Mouse (Mus musculus): ENCODE data around the gene Itpr2. TPM values are rescaled to one million over a fixed set of nuclear protein-coding genes. Genes with fewer than 3 reads are reported as not detected.

The Itpr2 gene
- polyA plus RNA-seq, 1 experiment from 2014 or later, result 138 TPM

GRCm38 (mm10) chr6:146114071-146114470 lies 388.0 kb downstream of the Itpr2 start:
- DNase-seq (ENCODE audit: low spot score), result no peak

- no peak for DNase-seq (ENCODE audit: low spot score)
Observed at GRCm38 (mm10) chr6:146113085-146113484, 388.9 kb downstream of the Itpr2 start.

GRCm38 (mm10) chr6:146112211-146112610 lies 389.8 kb downstream of the Itpr2 start:
- no peak for DNase-seq (ENCODE audit: low spot score)

GRCm38 (mm10) chr6:146111781-146112180 lies 390.2 kb downstream of the Itpr2 start:
- DNase-seq (ENCODE audit: low spot score), result no peak

DNA sequence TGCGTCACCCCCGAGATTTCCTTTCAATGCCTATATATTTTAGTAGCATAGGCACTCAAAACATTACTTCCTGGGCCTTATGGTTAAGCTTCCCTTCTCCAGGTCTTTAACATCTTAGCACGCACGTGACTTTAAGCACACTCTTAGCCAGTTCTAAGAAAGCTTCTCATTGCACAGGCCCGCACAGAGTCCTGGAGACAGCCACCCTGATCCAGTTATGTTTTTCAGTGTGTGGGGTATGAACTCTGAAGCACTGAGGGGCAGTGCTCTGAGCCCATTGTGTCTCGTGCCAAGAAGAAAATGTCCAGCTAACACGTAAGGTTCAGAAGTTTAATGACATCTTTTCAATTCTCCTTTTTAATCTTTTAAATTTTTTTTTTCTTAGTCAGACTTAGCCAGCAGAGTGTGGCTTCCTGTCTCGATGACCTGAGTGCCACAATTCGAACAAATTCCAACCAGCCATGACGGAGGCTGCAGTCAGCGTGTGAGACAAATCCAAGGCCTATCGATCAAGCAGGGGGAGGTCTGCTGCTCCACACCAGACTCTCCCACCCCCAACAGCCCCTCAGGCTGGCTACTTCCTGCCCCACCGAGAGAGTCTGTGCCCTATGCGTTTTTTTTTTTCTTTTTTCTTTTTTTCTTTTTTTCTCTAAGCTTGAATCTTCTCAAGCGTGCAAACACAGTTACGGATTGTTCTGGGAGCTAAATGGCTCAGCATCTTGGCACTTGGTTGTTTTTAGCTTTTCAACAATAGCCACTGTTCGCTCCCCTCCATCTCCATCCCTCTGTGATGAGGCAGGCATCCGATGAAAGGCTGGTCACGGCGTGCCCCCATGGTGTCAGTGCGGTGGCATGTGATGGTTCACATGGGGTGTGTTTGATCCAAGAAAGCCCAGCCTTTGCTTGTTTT lies 390.9 kb downstream of the Itpr2 start:
- no peak for DNase-seq (ENCODE audit: low spot score)

DNA sequence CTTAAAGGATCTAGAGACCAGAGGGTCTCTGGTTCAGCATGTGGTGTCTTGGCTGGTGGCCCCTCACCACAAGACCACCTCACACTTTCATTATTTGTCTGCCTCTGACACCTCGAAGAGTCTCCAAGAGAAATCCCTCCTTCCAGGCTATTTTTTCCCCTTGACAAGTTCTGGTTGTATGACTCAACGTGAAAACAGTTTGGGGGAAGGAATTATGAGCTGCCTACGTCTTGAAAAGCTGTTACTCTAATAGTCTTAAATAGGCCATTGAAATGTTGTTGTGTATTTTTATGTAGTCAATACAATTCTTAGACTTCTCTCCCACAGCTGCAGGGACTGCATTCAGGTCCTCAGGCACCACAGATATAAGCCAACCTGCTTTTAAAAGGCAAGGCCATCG lies 391.6 kb downstream of the Itpr2 start:
- no peak for DNase-seq (ENCODE audit: low spot score)

GRCm38 (mm10) chr6:146108695-146109094 lies 393.3 kb downstream of the Itpr2 start:
- no peak for DNase-seq (ENCODE audit: low spot score)

- no peak for DNase-seq (ENCODE audit: low spot score)
Observed at GRCm38 (mm10) chr6:146107117-146107832, 394.7 kb downstream of the Itpr2 start.

- no peak for DNase-seq (ENCODE audit: low spot score)
Observed at GRCm38 (mm10) chr6:146083056-146083961, 418.7 kb downstream of the Itpr2 start.

GRCm38 (mm10) chr6:146082476-146082875 lies 419.5 kb downstream of the Itpr2 start:
- DNase-seq (ENCODE audit: low spot score), result no peak

- no peak for DNase-seq (ENCODE audit: low spot score)
Observed at GRCm38 (mm10) chr6:146081578-146081977, 420.4 kb downstream of the Itpr2 start.

DNA sequence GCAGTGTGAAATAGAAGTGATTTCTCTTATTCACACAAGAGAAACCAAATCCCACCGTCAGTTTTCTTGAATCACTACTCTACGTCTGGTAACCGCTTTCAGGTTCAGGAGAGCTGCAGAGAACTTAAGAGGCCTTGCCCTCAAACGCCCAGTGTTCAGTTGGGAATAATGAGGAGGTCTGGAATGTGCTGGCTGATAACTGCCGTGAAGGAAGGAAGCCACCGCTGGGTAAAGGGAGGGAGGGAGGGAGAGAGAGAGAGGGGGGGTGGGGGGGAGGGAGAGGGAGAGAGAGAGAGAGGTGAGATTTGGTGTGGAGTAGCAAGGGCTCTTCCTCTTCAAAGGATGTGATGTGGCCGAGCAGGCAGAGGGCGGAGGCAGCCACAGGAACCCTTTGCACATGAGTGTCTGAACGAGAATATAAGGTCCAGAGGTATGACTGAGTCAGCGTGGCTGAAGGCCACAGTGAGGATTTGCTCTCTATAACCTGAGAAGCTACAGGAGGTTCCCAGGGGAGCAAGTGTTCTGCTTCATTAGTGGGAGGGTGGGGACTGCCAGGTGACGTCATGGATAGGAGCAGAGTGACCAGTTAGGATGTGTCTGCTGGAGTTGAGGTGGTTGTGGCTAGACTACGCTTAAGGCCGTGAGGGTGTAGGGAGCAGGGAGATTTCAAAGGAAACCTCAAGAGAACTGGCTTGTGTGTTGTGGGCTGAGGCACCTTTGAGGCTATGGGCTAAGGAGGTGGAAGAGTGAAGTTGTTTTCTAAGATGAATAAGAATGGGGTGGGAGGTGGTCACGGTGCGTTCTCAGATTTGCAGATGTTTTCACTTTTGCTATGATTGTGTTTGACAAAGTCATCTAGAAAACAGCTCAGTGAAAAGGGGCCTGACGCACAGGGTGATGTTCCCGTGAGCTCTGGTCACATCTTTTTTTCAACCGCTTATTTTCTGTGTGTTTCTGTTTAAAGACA lies 421.2 kb downstream of the Itpr2 start:
- peak; percentile 37 for DNase-seq (ENCODE audit: low spot score)

DNA sequence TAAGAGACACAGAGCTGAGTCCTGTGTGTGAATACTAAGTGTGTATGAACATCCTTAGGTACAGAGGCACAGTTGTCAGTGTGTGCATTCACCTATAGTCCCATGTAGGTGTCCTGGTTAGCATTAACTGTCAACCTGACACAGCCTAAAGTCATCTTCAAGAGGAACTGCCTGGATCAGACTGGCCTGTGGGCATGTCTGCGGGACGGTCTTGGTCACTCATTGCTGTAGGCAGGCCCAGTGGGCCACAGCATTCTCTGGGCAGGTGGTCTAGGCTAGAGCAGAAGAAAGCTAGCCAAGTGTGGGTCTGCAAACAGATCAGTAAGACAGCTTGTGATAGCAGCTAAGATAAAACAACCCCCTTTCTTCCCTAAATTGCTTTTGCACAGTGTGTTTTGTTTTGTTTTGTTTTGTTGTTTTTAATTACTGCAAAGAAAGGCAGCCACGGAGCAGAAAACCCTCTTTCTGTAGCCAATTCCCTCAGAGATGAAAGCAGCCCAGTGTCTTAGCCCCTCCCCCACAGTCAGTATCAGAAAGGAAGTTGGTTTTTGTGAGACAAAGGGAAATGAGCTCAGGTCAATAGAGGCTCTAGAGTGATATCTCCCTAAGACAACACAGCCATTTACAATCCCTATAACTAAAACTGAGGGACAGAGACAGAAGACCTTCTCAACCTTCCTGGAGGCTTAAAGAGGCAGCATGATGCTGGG lies 422.1 kb downstream of the Itpr2 start:
- peak; percentile 44 for DNase-seq (ENCODE audit: low spot score)

DNA sequence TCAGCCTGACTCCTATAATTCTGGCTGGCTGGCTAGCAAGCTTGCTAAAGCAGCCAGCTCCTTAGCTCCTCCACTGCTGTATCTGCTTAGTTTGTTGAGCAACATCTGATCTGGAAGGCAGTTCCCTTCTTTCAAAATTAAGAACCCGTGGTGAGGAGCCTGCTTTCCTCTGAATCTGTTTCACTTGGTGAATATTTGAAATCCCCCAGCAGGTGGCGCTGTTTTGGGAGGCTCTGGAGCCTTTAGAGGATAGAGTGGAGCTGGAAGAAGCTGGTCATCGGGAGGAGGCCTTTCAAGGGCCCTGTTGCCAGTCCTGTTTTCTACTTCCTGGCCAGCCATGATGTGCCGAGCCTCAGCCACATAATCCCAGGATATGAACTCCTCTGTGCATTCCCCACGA lies 422.8 kb downstream of the Itpr2 start:
- peak; percentile 66 for DNase-seq (ENCODE audit: low spot score)

DNA sequence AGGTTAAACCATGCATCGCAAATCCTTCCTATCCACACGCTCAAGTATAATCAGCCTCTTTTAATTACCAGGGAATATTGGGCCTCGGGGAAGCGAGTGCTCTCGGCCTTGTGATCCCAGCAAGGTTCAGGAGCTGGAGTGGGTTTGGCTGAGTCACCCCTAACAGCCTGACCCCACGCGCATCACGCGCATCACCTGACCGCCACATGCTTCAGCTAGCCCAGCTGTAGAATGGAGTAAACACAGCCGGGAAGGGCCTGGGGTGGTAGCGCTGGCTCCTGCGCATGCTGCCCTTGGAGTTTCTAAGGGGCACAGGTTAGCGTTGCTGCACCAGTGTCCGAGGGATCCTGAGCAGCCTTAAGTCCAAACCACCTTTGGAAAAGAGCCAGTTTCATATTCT lies 423.9 kb downstream of the Itpr2 start:
- DNase-seq (ENCODE audit: low spot score), result no peak

DNA sequence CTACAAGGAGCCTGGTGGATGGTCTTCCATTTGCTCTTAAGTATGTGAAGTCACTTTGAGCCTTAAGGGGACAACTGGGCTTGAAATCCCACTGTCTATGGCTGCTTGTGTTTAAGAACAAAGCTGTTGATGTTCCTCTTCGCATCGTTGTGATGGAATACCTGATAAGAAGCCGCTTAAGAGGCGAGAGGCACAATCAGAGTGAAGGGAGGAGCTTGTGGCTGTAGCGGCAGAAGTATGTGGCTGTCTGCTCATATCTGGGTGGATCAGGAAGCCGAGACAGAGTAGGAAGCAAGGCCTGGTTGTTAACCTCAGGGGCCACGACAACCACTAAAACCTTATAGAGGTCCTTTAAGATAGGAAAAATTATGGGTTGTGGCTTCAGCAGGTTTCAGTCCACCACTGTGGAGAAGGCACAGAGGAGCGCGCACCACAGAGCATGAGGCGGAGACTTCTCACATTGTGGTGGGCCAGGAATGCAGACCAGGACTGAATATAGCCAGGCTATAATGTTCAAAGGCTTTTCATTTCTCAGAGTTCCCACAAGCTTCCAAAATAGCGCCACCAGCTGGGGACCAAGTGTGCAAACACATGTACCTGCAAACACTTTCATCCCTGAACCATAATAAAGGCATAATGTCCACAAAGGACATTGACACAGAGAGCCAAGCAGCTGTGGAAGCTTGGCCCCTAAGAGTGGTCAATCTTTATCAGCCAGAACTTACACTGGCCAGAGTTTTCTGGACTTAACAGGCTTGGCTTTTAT lies 424.7 kb downstream of the Itpr2 start:
- peak; percentile 36 for DNase-seq (ENCODE audit: low spot score)

DNA sequence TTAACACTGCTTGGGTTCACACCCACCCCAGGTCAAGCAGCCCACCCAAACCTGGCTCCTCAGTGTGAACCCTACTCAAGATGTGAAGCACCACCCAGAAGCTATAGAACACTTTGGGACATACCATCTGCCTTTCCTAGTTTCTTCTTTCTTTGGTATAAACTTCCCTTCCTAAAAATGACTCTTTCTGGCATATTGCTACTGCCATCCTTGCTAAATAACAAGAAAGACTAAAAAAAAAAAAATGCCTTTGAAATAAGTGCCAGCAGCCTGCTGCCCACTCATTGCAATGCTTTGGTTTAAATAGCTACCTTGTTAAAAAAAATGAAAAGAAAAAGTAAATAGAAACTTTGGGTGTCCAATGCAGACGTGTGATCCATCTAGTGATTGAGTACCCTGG lies 429.2 kb downstream of the Itpr2 start:
- DNase-seq (ENCODE audit: low spot score), result no peak

DNA sequence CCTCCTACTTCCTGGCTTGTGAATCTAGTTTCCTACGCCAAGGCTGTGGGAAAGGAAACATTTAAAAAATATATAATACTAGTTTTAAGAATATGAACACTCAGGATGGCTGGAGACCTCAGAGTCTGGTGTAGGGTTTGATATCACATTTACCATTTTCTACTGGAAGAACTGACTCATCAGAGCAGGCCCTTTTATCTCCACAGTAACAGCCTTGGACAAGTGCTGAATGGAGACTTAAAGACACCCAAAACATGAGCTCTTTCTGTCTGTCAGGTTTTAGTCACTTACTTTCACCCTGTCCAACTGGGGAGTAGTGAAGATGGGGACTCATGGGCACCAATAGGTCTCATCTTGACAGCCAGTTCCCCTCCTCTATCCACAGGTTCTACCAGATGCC lies 430.1 kb downstream of the Itpr2 start:
- no peak for DNase-seq (ENCODE audit: low spot score)

All from thymus, postnatal 0 days (tissue).